Mouse (Mus musculus) liver, embryonic 14.5 days (tissue): ENCODE measurements around the gene Mad1l1. TPM values are rescaled to one million over a fixed set of nuclear protein-coding genes. Genes with fewer than 3 reads are reported as not detected.

Source experiments
- ATAC-seq: fragments of 200-750 bp; cut with Nextera tagmentation; 2 replicates; pipeline ENCODE4 v1.8.0; 2017; ENCODE audit warnings: moderate number of reproducible peaks, mild to moderate bottlenecking, moderate library complexity; ENCODE audit not compliant: insufficient read depth
- DNase-seq, 3 experiments: peaks; one replicate each; pipeline ENCODE4 v3.0.0-alpha.2; 2012 to 2013; ENCODE audit warnings: low read depth in 3 of 3, low spot score in 3 of 3
- H3K27ac ChIP-seq: fragments of 300-500 bp; sonication (generic); 2 replicates; pipeline ENCODE4 v1.5.1; 2014; ENCODE audit warnings: moderate library complexity, mild to moderate bottlenecking, control low read depth, inconsistent platforms
- H3K27me3 ChIP-seq: fragments of 300-500 bp; sonication (generic); 2 replicates; pipeline ENCODE4 v1.6.1; 2014; ENCODE audit warnings: mild to moderate bottlenecking, low read length, moderate library complexity; ENCODE audit not compliant: control insufficient read depth, insufficient read depth
- H3K36me3 ChIP-seq: fragments of 300-500 bp; sonication (generic); replicated peaks from 2 replicates; pipeline ENCODE4 v1.6.1; 2014; ENCODE audit warnings: low read depth; ENCODE audit not compliant: control insufficient read depth, insufficient read depth
- H3K4me1 ChIP-seq, 2 experiments: fragments of 200-500 bp in 1 of 2; fragments of 300-500 bp in 1 of 2; sonication (generic) in 1 of 2; replicated peaks; 2 replicates each; pipeline ENCODE4 v1.6.1; 2012 to 2014; ENCODE audit warnings: antibody characterized with exemption in 1 of 2, inconsistent platforms in 1 of 2, low read length in 1 of 2; ENCODE audit not compliant: control insufficient read depth in 2 of 2, insufficient read depth in 2 of 2
- H3K4me2 ChIP-seq: fragments of 300-500 bp; sonication (generic); 2 replicates; pipeline ENCODE4 v1.6.1; 2014; ENCODE audit warnings: low read depth, mild to moderate bottlenecking, control low read depth, moderate library complexity
- H3K4me3 ChIP-seq, 2 experiments: fragments of 200-500 bp in 1 of 2; fragments of 300-500 bp in 1 of 2; sonication (generic) in 1 of 2; 2 replicates each; pipeline ENCODE4 v1.5.1; 2012 to 2014; ENCODE audit warnings: low read depth in 2 of 2, low read length in 2 of 2, mild to moderate bottlenecking in 2 of 2, control low read depth in 1 of 2, inconsistent platforms in 1 of 2, moderate library complexity in 1 of 2; ENCODE audit not compliant: insufficient read depth in 1 of 2
- H3K9ac ChIP-seq: fragments of 300-500 bp; sonication (generic); replicated peaks from 2 replicates; pipeline ENCODE4 v1.6.1; 2014; ENCODE audit warnings: mild to moderate bottlenecking, control low read depth, moderate library complexity
- H3K9me3 ChIP-seq: fragments of 300-500 bp; sonication (generic); 2 replicates; pipeline ENCODE4 v1.6.1; 2016; ENCODE audit warnings: low read length, mixed read lengths; ENCODE audit not compliant: control insufficient read depth
- CTCF ChIP-seq: IDR thresholded peaks from 2 replicates; pipeline ENCODE4 v1.5.1; 2016; ENCODE audit warnings: antibody characterized with exemption, low read depth, control low read depth
- EP300 ChIP-seq: IDR thresholded peaks from 2 replicates; pipeline ENCODE4 v1.6.1; 2016; ENCODE audit warnings: antibody characterized with exemption, low read depth
- WGBS: fragments of 180-500 bp; shearing (Covaris S2); extraction: QIAGEN DNeasy Blood & Tissue Kit; methylation state at CpG from one replicate; pipeline ENCODE4 v1.1.7; 2014; ENCODE audit not compliant: insufficient replicate concordance; 5-methylcytosine and 5-hydroxymethylcytosine counted together
- polyA plus RNA-seq, 2 experiments: library from polyadenylated mRNA; depleted of rRNA in 1 of 2; stranded (reverse) in 1 of 2; unstranded in 1 of 2; fragments of >200 nt; fragmentation: Nextera tagmentation in 1 of 2; extraction: Ambion mirVana in 1 of 2; gene quantifications; 2 replicates each; pipeline versions ENCODE4 v1.2.1 to v1.2.3; 2012 to 2014

Mad1l1 gene
- polyA plus RNA-seq, 2 experiments: 15.5 to 16.9 TPM

- peak; percentile 48; the same call in 1 of the 2 replicates for ATAC-seq
- no peak for DNase-seq
- H3K27me3 ChIP-seq: no peaks in the 10 kb centered on the region
- peaks cover 0 to 10% of the 10 kb centered on the region in 2 experiments; a peak in 1 of 4 replicates for H3K4me1 ChIP-seq
- H3K4me2 ChIP-seq: no peak overlapping the region
- no peaks in the 10 kb centered on the region for H3K36me3 ChIP-seq
- H3K9me3 ChIP-seq: no peaks in the 10 kb centered on the region
- H3K27ac ChIP-seq: no peak overlapping the region
- WGBS: 64% methylated on average over 4 of the region's 4 CpGs
- H3K9ac ChIP-seq: no peak overlapping the region
- H3K4me3 ChIP-seq: no peak overlapping the region
- TF ChIP-seq EP300 (no peak), CTCF (no peak)
Observed at GRCm38 (mm10) chr5:140191539-140191938, 129.8 kb downstream of the Mad1l1 start.

DNA sequence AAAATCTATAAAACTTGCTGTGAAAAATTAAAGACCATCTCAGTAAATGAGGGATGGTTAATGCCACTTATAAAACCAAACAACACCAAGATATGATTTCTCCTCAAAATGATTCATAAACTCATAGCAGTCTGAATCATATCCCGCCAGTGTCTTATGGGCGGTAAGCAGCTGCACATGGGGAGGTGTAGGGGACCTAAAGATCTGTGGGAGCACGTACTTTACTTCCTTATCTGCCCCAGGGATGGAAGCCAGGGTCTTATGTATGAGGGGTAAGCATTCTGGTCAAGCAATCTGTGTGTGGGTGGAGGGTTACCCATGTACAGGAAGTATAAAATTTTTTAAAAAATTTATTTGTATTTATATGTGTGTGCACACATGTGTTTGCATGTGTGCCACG lies 135.0 kb downstream of the Mad1l1 start:
- TF ChIP-seq CTCF (no peak), EP300 (no peak)
- 72% methylated on average over 4 of the region's 4 CpGs for WGBS
- H3K4me3 ChIP-seq: no peak overlapping the region
- H3K4me1 ChIP-seq: peaks cover 0 to 8% of the 10 kb centered on the region in 2 experiments; a peak in 1 of 4 replicates
- H3K4me2 ChIP-seq: no peak overlapping the region
- no peaks in the 10 kb centered on the region for H3K27me3 ChIP-seq
- DNase-seq (no peak), ATAC-seq (no peak)
- no peak overlapping the region for H3K9ac ChIP-seq
- no peak overlapping the region for H3K27ac ChIP-seq
- no peaks in the 10 kb centered on the region for H3K9me3 ChIP-seq
- no peaks in the 10 kb centered on the region for H3K36me3 ChIP-seq

- Histone ChIP-seq H3K4me1 (peaks cover 0 to 6% of the 10 kb centered on the region in 2 experiments; a peak in 1 of 4 replicates), H3K9ac (no peak overlapping the region), H3K36me3 (no peaks in the 10 kb centered on the region), H3K27ac (no peak overlapping the region), H3K27me3 (no peaks in the 10 kb centered on the region), H3K4me2 (no peak overlapping the region), H3K4me3 (no peak overlapping the region), H3K9me3 (no peaks in the 10 kb centered on the region)
- 72% methylated on average over 6 of the region's 6 CpGs for WGBS
- TF ChIP-seq CTCF (no peak), EP300 (no peak)
- no peak for DNase-seq
- ATAC-seq: no peak
Observed at GRCm38 (mm10) chr5:140185757-140186156, 135.6 kb downstream of the Mad1l1 start.

DNA sequence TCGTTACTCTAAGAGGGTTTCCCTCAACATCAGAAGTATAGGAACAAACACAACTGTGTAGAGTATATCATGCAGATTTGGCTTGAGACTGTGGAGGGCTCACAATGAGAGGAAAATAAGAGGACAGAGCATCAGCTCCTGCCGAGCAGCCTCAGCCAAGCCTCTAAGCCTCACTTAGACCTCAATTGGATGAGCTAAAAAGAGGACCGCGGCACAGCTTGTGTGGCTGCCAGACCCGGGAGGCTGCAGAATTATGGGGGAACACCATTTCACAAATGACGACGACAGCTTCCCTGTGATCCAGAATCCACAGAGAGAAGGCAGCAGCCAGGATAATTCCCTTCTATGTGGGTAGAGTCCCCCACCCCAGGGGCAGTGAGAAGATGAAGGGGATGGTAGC lies 138.0 kb downstream of the Mad1l1 start:
- Histone ChIP-seq H3K4me2 (no peak overlapping the region), H3K4me1 (no peaks in the 10 kb centered on the region), H3K9ac (no peak overlapping the region), H3K27ac (no peak overlapping the region), H3K4me3 (no peak overlapping the region), H3K27me3 (no peaks in the 10 kb centered on the region), H3K36me3 (no peaks in the 10 kb centered on the region), H3K9me3 (no peaks in the 10 kb centered on the region)
- WGBS: 81% methylated on average over 7 of the region's 7 CpGs
- ATAC-seq (no peak), DNase-seq (no peak)
- TF ChIP-seq CTCF (no peak), EP300 (no peak)

DNA sequence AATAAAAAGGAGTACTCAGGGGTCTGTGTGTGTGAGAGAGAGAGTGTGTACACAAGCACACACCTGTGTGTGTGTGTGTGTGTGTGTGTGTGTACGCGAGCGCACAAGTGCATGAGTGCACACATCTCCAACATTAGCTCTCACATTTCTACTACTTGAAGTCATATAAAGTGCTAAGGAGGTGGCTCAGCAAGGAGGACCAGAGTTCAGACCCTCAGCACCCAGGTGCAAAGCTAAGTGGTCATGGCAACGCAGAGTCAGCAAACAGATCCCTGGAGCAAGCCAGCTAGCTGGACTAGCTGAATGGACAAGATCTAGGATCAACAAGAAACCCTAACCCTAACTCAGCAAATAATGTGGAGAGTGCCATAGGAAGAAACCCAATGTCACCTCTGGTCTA lies 139.0 kb downstream of the Mad1l1 start:
- no peak overlapping the region for H3K9ac ChIP-seq
- no peak overlapping the region for H3K4me2 ChIP-seq
- no peaks in the 10 kb centered on the region for H3K4me1 ChIP-seq
- no peaks in the 10 kb centered on the region for H3K36me3 ChIP-seq
- no peak for TF ChIP-seq EP300
- no peak for TF ChIP-seq CTCF
- H3K27ac ChIP-seq: no peak overlapping the region
- ATAC-seq (no peak), DNase-seq (no peak)
- H3K4me3 ChIP-seq: no peak overlapping the region
- no peaks in the 10 kb centered on the region for H3K9me3 ChIP-seq
- WGBS: 82% methylated on average over 4 of the region's 4 CpGs
- H3K27me3 ChIP-seq: no peaks in the 10 kb centered on the region
